Mouse (Mus musculus) cerebellum, adult 9-11 months (tissue): Measurements from ENCODE around the gene Ccn2.
"Not testable (repeated sequence)": the region's sequence is repeated elsewhere in the genome, so short reads cannot be mapped to it uniquely, and the experiment has no call there.

Source experiments
- DNase-seq: peaks from one replicate; pipeline ENCODE4 v3.0.0; 2022

Ccn2 gene

DNA sequence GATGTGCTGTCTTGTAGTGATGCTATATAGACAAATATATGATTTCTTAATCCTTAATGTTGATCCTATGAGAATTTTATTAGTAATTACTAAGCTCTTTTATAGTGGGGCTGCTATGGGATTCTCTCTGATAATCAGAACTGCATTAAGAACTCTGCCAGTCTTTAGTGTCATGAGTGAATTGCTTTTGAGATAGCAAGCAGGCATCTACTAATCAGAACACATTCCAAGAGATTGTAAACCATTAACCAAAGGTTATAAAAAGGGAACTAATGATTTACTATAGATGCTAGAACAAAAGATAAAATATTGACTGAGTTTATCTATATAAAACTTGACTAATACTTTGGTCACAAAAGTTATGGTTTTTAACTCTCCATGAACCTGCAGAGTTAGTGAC, 8.5 kb downstream of the Ccn2 start:
- no peak for DNase-seq

DNA sequence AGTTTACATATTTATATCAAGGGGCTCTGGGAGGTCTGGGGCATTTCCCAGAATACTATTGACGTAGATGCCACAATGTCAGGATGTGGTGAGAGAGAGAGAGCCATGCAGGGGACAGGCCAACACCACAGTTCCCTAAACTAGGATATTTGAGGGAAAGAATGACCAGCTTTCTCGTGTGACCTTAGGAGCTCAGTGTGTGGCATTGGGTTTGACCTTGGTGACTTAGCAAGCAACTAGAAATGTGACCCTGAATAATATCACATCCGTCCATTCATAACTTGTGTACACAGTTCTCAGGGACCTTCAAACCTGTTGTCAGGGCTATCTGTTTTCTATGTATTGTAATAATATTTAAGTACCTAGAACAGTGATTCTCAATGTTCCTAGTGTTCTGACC, 13.9 kb downstream of the Ccn2 start:
- DNase-seq, result no peak

- no peak for DNase-seq
These were observed 14.5 kb downstream of the Ccn2 start for GRCm38 (mm10) chr10:24609766-24610165.

- DNase-seq, result no peak
These were observed 19.5 kb downstream of the Ccn2 start for GRCm38 (mm10) chr10:24614726-24615125.

DNA sequence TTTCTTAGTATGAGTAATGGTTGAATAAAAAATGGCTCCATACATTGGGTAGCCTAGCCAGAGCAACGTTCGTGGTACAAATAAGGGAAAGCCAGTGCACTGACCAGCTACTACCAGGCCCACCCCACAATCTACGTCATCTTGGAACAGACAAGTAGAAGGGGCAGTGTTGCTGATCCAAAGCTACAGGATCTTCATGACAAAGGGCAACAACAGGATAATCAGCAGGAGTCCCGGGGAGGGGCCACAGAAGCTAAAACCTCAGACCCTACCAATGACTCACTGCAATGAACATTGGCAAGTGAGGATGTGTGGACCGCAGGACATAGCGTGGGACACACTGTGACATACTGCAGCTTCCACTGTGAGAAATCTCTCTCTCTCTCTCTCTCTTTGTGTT, 20.6 kb downstream of the Ccn2 start:
- DNase-seq, result no peak

DNA sequence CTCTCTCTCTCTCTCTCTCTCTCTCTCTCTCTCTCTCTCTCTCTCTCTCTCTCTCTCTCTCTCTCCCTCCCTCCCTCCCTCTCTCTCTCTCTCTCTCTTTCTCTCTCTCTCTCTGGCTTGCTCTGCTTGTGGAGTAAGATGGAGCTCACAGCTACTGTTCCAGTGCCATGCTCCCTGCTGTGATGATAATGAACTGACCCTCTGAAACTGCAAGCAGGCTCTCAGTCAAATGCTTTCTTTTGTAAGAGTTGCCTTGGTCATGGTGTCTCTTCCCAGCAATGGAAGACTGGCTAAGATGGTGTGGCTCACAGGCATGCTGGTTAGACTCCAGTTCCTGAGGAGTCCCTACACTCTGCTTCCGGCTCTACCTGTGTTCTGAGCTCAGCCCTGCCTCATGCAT, 21.3 kb downstream of the Ccn2 start:
- DNase-seq, result not testable (repeated sequence)

DNA sequence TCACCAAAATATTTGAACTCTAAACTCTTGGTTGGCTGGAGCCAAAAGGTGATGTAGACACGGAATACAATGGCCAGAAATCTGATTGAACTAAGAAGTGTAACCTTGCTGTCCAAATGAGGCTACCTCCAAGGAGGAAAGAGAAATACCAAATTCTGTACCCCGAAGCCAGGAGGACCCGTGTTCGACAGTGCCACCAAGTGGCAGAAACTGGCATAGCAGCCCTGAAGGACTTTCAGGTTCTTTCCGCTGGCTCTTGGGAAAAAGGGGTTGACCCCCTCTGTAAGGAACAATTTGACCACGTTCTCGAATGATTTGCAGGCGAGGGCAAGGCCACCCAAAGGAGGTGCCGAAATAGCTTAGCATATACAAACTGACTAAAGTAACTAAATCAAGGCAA, 26.3 kb downstream of the Ccn2 start:
- DNase-seq, result no peak

DNA sequence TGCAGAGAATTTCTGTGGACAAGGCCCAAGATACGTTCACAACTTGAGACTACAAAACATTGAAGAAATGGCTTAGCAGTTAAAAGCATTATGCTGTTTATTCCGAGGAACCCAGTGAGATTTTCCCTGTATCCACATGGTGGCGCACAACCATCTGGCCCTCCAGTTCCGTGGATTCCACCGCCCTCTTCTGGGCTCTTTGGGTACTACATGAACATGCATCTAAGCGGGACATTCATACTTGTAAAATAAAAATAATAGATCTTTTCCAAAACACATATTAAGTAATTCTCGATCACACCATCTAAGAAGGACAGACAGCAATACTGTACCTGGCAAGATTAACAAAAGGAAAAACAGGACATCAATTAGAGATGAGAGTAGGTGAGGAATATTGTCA, 27.3 kb downstream of the Ccn2 start:
- peak; percentile 14 for DNase-seq

DNA sequence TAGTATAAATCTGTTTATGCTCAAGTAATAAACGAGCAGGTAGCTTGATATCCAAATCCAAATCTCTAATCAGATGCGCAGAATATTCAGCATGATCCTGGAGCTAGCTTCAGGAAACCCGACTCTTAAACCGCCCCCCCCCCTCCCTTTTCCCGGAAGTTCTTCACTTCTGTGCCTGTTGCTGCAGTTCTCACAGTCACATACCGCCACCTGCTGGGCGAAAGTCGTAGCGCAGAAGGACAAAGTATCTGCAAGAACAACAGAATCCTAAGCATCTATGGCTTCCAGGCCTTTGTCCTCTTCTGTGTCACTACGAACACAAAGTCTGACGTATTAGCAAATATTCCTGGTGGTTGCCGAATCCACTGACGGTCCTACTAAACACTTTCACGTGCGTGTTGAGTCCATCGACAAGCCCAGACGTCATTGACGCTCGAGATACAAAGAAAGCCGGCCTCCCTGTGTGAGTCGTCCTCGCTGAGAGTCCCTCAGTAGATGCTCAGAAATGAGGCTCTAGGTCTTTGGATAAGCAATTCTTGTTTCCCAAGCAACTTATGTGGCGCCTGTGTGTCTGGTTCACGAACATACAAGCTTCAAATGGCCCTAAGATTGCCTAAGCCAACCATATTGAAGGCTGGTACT, 29.9 kb downstream of the Ccn2 start:
- peak; percentile 23 for DNase-seq

DNA sequence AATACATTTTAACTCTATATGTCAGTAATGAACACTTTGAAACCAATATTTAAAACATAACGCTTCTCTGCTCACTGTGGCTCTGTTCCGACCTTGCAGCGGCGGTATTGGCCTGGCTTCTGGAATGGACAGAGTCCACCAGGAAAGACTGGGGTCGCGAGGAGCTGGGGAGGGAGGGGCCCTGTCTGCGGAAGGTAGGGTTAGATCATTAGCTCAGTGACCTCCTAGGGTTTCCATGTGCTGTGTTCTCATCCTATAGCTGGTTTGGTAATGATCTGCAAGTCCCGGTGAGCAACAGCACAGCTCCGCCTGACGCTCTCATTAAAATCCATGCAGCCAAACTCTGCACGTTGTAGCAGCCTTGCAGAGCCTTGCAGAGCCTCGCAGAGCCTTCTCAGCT, 32.0 kb downstream of the Ccn2 start:
- DNase-seq, result no peak

DNA sequence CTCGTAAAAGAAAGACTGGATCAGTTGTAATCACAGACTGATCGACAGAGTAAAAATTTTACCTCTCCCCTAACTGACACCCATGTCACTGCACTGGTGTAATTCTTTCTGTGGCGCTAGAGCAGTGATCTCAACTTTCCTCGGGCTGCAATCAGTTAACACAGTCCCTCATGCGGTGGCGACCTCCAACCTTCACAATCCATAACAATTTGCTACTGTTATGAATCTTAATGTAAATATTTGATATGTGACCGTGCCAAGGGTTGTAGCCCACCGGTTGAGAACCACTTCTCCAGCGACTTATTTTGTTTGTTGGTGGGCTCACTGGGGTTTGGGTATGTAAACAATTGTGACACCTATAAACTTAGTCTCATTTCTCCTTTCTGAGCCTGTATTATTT, 33.2 kb downstream of the Ccn2 start:
- no peak for DNase-seq

DNA sequence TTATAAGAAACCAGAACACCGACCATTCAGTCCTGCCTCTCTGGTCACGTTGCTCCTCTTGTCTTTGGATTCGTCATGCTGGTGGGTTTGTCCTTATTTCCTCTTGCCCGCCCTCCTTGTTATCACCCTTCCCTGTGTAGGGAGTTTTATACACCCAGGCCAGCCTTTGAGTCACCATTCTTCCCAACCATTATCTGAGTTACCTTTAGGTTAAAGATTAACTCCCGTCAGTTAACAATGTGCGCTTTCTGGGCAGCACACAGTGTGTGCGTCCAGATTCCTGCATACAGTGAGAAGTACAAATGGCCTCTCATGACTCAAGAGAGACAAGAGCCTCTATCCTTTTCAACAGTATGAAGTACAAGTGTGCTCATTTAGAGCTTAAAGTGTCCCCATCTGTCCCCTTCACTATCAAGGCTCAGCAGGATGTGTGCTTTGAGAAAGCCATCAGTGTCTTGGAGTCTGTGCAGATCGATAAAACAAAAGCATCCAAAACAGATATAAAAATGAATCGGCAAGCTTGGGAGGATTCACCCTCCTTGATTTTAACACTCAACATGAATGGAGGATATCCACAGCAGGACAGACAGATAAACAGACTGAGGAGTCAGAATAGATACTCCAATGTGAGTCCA, 34.0 kb downstream of the Ccn2 start:
- no peak for DNase-seq

- DNase-seq, result peak; percentile 14
These were observed 35.3 kb downstream of the Ccn2 start for GRCm38 (mm10) chr10:24630469-24631081.

DNA sequence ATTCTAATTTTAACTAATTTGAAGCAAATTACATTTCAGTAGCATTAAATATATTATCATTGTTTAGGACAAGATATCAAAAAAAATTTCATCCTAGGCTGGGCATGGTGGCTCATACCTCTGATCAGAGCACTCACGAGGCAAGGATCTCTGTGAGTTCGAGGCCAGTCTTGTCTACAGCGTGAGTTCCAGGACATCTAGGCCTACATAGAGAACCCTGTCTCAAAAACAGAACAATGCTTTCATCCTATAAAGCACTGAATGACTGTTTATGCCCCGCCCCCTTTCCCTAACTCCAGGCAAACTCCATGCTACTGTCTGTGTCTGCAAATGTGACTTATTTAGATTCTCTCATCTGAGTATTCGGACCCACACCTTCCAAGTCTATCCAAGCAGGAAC, 35.9 kb downstream of the Ccn2 start:
- no peak for DNase-seq

DNA sequence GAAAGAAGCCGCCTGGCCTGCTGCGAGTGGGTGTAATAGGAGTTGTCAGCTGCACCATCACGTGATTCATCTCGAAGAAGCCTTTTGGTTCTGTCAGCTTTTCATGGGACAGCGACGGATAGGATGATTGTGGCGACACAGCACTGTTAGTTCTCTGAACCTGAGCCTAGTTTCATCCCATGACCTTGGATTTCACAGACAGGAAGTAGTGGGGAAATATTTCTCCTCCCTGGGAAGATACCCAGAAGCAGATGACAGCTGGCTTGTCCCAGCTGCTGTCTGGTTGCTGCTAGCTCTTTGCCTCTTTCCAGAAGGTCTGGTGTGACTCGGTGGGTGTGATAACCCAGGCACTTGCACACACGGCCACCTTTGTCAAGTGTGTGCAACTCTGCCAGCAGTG, 39.0 kb downstream of the Ccn2 start:
- DNase-seq, result no peak

- no peak for DNase-seq
These were observed 40.1 kb downstream of the Ccn2 start for GRCm38 (mm10) chr10:24635331-24635815.

GRCm38 (mm10) chr10:24635884-24636283, 40.6 kb downstream of the Ccn2 start:
- no peak for DNase-seq

DNA sequence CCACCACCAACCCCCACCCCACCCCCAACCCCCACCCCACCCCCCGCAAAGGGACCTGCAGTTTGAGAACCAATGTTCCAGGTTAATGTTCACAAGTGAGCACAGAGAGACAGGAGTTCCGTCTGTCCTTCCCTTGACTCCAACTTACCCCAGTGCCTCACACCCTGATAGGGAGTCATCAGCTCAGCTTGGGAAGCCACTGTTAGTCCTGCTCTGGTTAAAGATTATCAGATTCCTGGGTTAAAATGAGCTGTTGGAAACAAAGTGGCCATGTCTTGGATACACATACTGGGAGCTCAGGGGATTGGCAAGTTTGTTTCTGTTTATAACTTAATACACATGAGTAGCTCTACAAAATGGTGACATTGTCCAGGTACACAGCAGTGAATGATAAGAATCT, 41.7 kb downstream of the Ccn2 start:
- DNase-seq, result no peak

DNA sequence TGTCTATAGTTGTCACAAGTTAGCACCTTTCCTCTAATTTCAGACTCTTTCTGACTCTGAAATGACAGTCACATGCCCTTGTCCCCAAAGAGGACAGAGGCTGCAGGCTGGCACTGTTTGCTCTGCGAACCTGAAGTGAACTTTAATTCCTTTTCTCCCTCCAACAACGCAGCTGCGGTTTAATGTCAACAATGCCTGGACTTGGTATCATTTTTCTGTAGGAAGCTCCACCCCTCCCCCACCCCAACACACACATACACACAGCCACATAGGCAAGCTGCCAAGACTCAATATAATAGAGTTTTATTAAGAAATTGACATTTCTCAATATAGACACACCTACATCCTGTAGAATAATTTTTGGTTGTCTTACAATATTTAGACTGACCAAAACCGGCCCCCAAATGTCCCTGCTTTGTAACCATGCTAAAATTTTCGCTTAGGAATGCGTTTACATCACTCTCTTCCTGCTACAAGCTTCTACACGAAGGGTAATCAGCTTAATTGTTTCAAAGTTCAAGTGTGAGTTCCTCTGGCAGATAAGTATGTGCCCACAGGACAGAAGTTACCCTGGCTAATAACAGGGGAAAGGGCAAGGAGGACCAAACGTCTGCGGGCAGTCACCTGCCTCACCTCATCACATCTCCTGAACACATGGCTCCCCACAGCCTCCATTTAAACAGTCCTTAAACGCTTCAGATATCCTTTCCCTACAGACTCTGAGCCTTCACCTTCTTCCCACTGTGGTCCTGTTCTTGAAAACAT, 43.2 kb downstream of the Ccn2 start:
- no peak for DNase-seq

GRCm38 (mm10) chr10:24639596-24639995, 44.4 kb downstream of the Ccn2 start:
- no peak for DNase-seq

DNA sequence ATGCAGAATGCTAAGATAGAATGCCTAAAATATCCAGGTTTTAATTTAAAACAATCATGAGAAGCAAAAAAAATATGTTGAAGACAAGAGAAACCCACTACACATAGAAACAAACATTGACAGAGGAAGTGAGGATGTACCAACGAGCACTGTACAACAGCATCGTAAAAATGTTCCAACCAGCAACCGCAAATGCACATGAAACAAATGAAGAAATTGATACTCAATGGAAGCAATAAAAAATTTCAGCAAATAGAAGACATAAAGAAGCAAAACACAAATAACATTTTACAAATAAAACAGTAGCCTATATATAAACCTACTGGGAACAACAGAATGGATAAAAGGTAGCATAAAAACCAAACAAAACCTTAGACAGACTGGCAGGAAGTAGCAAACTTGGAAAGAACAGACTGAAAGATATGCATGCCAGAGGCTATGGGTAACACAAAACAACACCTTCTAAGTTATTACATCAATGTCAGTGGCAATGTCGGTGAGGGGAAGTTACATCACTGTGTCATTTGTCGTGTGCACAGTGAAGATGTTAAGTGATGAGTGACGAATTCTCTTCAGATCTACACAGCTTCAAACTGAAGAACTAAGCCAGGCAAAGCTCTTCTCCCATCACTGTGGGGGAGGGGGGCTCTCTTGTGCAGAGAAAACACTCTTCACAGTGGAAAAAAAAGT, 45.1 kb downstream of the Ccn2 start:
- no peak for DNase-seq

GRCm38 (mm10) chr10:24641416-24642140, 46.3 kb downstream of the Ccn2 start:
- no peak for DNase-seq
